Mouse (Mus musculus) kidney, embryonic 16.5 days (tissue): ENCODE data around the gene Susd4. TPM values are rescaled to one million over a fixed set of nuclear protein-coding genes. Genes with fewer than 3 reads are reported as not detected.

ENCODE experiments used
- ATAC-seq: fragments of 200-750 bp; cut with Nextera tagmentation; 2 replicates; pipeline ENCODE4 v1.8.0; 2017; ENCODE audit warnings: moderate TSS enrichment; ENCODE audit not compliant: low FRiP score, low TSS enrichment
- H3K27ac ChIP-seq: fragments of 300-500 bp; sonication (generic); 2 replicates; pipeline ENCODE4 v1.5.1; 2014; ENCODE audit warnings: low read length
- H3K27me3 ChIP-seq: fragments of 300-500 bp; sonication (generic); 2 replicates; pipeline ENCODE4 v1.6.1; 2014; ENCODE audit warnings: low read length, control low read depth, mixed read lengths; ENCODE audit not compliant: insufficient read depth
- H3K36me3 ChIP-seq: fragments of 300-500 bp; sonication (generic); 2 replicates; pipeline ENCODE4 v1.6.1; 2014; ENCODE audit warnings: low read length, control low read depth, mixed read lengths; ENCODE audit not compliant: insufficient read depth
- H3K4me1 ChIP-seq: fragments of 300-500 bp; sonication (generic); 2 replicates; pipeline ENCODE4 v1.6.1; 2014; ENCODE audit warnings: low read length, control low read depth, mixed read lengths; ENCODE audit not compliant: insufficient read depth
- H3K4me2 ChIP-seq: fragments of 300-500 bp; sonication (generic); replicated peaks from 2 replicates; pipeline ENCODE4 v1.6.1; 2014; ENCODE audit warnings: low read depth, low read length
- H3K4me3 ChIP-seq: fragments of 300-500 bp; sonication (generic); 2 replicates; pipeline ENCODE4 v1.5.1; 2014; ENCODE audit warnings: mild to moderate bottlenecking, low read length
- H3K9ac ChIP-seq: fragments of 300-500 bp; sonication (generic); replicated peaks from 2 replicates; pipeline ENCODE4 v1.6.1; 2014; ENCODE audit warnings: low read length
- H3K9me3 ChIP-seq: fragments of 300-500 bp; sonication (generic); 2 replicates; pipeline ENCODE4 v1.6.1; 2016; ENCODE audit warnings: low read length, control low read depth
- WGBS: fragments of 180-500 bp; shearing (Covaris S2); extraction: QIAGEN DNeasy Blood & Tissue Kit; methylation state at CpG from one replicate; pipeline ENCODE4 v1.1.7; 2014; 5-methylcytosine and 5-hydroxymethylcytosine counted together
- polyA plus RNA-seq: library from polyadenylated mRNA; unstranded; fragments of >200 nt; fragmentation: Nextera tagmentation; extraction: Ambion mirVana; gene quantifications from 2 replicates; pipeline ENCODE4 v1.2.1, GENCODE M21; 2015

The Susd4 gene
- polyA plus RNA-seq, 1 experiment from 2014 or later: 25.7 TPM

DNA sequence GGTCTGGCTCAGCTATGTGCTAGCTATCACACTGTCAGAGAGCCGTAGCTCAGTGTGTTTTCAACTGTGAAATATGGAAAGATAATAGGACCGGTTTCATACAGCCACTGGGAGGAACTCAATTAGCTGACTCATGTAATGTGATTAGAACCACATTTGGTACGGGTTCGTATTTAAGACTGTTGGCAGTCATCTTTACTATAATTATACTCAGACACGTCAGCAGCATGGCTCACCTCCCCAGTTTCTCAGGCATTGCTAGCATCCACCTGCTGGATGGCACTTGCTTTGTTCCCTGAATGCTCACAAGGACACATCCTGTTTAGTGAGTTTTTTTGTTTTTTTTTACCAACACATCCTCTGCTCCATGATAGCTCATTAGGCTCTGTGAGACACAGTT lies 138.4 kb downstream of the Susd4 start:
- H3K4me1 ChIP-seq: no peaks in the 10 kb centered on the region
- H3K9ac ChIP-seq: no peak overlapping the region
- no peak overlapping the region for H3K4me3 ChIP-seq
- 68% methylated on average over 5 of the region's 5 CpGs for WGBS
- no peaks in the 10 kb centered on the region for H3K9me3 ChIP-seq
- H3K36me3 ChIP-seq: no peaks in the 10 kb centered on the region
- ATAC-seq: no peak
- no peak overlapping the region for H3K4me2 ChIP-seq
- H3K27ac ChIP-seq: no peak overlapping the region
- no peaks in the 10 kb centered on the region for H3K27me3 ChIP-seq

DNA sequence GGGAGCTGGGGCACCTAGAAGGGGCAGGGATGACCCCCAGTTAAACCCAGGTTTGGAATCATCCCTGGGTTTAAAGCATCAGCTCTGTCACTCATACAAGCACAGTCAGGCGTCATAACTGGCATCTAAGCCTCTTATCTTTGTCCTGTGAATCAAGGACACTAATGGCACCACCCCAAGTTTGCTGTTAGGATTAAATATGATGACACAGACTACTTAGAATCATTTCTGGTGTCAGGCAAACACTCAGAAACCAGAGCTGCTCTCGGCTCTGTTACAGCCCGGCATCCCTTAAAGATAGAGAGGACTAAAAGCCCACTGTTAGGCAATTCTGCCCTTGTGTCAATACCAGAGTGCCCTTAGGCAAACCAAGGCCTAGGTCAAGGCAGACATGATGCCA lies 139.2 kb downstream of the Susd4 start:
- H3K9ac ChIP-seq: no peak overlapping the region
- peaks cover 7% of the 10 kb centered on the region for H3K4me1 ChIP-seq
- ATAC-seq: no peak
- no peak overlapping the region for H3K27ac ChIP-seq
- no peaks in the 10 kb centered on the region for H3K36me3 ChIP-seq
- no peaks in the 10 kb centered on the region for H3K27me3 ChIP-seq
- no peaks in the 10 kb centered on the region for H3K9me3 ChIP-seq
- H3K4me2 ChIP-seq: no peak overlapping the region
- no peak overlapping the region for H3K4me3 ChIP-seq
- 88% methylated on average over 3 of the region's 3 CpGs for WGBS

GRCm38 (mm10) chr1:182905669-182906068 lies 142.0 kb downstream of the Susd4 start:
- WGBS: 68% methylated on average over 3 of the region's 3 CpGs
- no peak overlapping the region for H3K9ac ChIP-seq
- no peaks in the 10 kb centered on the region for H3K9me3 ChIP-seq

GRCm38 (mm10) chr1:182908050-182909036 lies 144.7 kb downstream of the Susd4 start:
- Histone ChIP-seq H3K4me2 (peak overlapping the region; percentile 37), H3K27ac (peak overlapping the region; percentile 64), H3K9me3 (peaks cover 3% of the 10 kb centered on the region; the same call in 1 of the 2 replicates), H3K36me3 (no peaks in the 10 kb centered on the region), H3K27me3 (no peaks in the 10 kb centered on the region), H3K9ac (no peak overlapping the region), H3K4me3 (no peak overlapping the region), H3K4me1 (peaks cover 25% of the 10 kb centered on the region)
- peak; percentile 93 for ATAC-seq
- WGBS: 9% methylated on average over 14 of the region's 14 CpGs

More at GRCm38 (mm10) chr1:182905669-182906068, 142.0 kb downstream of the Susd4 start:
- Histone ChIP-seq H3K27me3 (no peaks in the 10 kb centered on the region), H3K4me1 (peaks cover 25% of the 10 kb centered on the region), H3K4me2 (no peak overlapping the region), H3K4me3 (no peak overlapping the region), H3K27ac (no peak overlapping the region), H3K36me3 (no peaks in the 10 kb centered on the region)
- ATAC-seq: no peak

DNA sequence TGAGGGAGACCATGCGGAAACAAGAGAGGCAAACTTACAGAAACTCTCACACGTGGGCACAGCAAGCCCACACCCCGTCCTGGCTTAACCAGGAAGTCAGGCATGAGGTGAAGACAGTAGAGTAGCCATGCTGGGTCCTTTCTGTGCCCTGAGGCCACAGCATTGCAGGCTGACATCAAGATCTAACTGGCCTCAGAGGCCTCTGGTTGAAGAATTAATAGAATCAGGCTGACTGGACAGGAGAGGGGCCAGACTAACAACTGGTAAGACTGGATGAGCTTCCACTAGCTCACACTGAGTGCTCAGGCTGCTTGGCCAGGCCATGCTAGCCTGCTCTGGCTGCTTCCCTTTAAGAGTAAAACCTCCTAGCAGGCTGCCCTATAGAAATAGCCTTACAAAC lies 145.4 kb downstream of the Susd4 start:
- no peak; the same call in 1 of the 2 replicates for ATAC-seq
- H3K4me2 ChIP-seq: no peak overlapping the region
- H3K4me1 ChIP-seq: peaks cover 25% of the 10 kb centered on the region
- no peak overlapping the region for H3K4me3 ChIP-seq
- H3K36me3 ChIP-seq: no peaks in the 10 kb centered on the region
- no peak overlapping the region for H3K9ac ChIP-seq
- H3K9me3 ChIP-seq: peaks cover 3% of the 10 kb centered on the region; the same call in 1 of the 2 replicates
- 54% methylated on average over 3 of the region's 3 CpGs for WGBS
- no peaks in the 10 kb centered on the region for H3K27me3 ChIP-seq
- H3K27ac ChIP-seq: peak overlapping the region; percentile 64

DNA sequence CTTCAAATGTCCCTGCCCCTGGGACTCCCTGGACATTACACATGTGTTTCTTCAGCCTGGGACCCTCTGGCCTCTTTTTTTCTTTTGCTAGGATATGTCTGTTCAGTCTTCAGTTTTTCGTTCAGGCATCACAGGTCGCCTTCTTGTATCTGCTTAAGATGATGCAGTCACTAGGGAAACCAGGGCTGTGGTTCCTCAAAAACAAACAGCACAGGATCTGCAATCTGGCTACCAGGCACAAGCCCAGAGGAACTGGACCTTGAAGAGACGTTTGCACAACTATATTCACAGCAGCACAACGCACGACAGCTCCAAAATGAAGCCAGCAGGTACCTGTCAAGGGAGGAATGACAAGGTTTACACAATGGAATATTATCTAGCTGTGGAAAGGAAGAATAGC lies 145.9 kb downstream of the Susd4 start:
- Histone ChIP-seq H3K36me3 (no peaks in the 10 kb centered on the region), H3K9me3 (peaks cover 3% of the 10 kb centered on the region; the same call in 1 of the 2 replicates), H3K4me2 (no peak overlapping the region), H3K4me3 (no peak overlapping the region), H3K9ac (no peak overlapping the region), H3K4me1 (peaks cover 29% of the 10 kb centered on the region), H3K27ac (no peak overlapping the region), H3K27me3 (no peaks in the 10 kb centered on the region)
- 76% methylated on average over 5 of the region's 5 CpGs for WGBS
- no peak for ATAC-seq

GRCm38 (mm10) chr1:182912591-182912990 lies 148.9 kb downstream of the Susd4 start:
- H3K9me3 ChIP-seq: peaks cover 3% of the 10 kb centered on the region; the same call in 1 of the 2 replicates
- no peaks in the 10 kb centered on the region for H3K27me3 ChIP-seq
- H3K4me2 ChIP-seq: no peak overlapping the region
- H3K4me3 ChIP-seq: no peak overlapping the region
- 71% methylated on average over 2 of the region's 2 CpGs for WGBS
- peaks cover 25% of the 10 kb centered on the region for H3K4me1 ChIP-seq
- no peak overlapping the region for H3K9ac ChIP-seq
- no peak overlapping the region for H3K27ac ChIP-seq
- no peaks in the 10 kb centered on the region for H3K36me3 ChIP-seq
- no peak for ATAC-seq

DNA sequence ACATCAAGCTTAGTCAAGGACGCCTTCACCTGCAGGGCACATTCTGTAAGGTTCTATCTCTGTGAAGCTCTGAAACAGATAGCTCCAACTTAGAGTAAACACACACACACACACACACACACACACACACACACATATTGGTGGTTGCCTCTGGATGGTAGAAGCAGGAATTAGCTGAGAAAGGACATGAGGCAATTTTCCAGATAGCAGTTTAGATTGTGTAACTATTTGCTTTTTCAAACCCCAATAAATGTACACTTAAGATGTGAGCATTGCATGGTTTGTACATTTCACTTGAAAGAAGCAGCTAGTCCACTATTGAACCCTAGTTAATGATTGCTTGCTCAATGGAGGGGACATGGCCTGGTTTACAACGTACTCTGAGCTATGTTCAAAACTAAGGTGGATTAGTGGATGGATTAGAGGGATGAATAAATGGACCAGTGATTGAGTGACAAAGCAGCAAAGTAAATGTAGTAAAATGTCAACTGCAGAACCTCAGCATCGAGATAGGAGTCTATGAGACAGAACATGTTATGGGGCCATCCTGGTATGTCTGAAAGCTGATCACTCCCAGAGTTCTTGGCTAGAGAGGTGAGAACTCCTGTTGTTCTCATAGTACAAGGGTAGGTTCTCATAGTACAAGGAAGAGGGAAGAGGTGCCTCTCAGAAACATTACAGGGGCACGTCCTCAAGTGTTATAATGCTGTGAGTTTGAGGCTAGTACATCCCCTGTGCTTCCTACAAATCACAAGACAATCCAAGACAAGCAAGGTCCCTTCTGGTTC lies 150.7 kb downstream of the Susd4 start:
- H3K27ac ChIP-seq: peak overlapping the region; percentile 48; the same call in 1 of the 2 replicates
- WGBS: 72% methylated on average over 4 of the region's 4 CpGs
- no peak for ATAC-seq

DNA sequence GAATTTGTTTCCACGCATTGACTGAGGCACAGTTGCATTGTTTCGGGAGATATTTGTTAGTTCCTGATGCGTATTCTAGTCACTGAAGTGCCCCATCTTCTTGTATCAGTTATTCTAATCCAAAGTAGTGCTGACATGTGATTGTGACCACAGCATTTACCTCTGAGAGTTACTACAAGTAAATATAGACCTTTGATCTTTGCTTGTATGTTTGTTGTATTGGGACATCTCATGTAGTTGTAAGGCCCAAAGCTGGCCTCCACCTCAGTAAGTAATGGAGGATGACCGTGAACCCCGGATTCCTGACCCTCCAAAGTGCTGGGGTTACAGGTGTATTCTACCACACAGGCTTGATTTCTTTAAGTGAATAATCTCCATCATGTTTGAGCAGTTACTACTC lies 152.5 kb downstream of the Susd4 start:
- 92% methylated on average over 5 of the region's 5 CpGs for WGBS
- no peak for ATAC-seq
- no peak overlapping the region for H3K4me3 ChIP-seq

More for the DNA sequence above, 150.7 kb downstream of the Susd4 start:
- H3K4me2 ChIP-seq: no peak overlapping the region
- no peak overlapping the region for H3K9ac ChIP-seq
- no peaks in the 10 kb centered on the region for H3K27me3 ChIP-seq
- peaks cover 8% of the 10 kb centered on the region for H3K4me1 ChIP-seq
- no peaks in the 10 kb centered on the region for H3K36me3 ChIP-seq
- peaks cover 3% of the 10 kb centered on the region; the same call in 1 of the 2 replicates for H3K9me3 ChIP-seq
- no peak overlapping the region for H3K4me3 ChIP-seq

More for the DNA sequence above, 152.5 kb downstream of the Susd4 start:
- H3K4me1 ChIP-seq: peaks cover 4% of the 10 kb centered on the region; the same call in 1 of the 2 replicates
- H3K4me2 ChIP-seq: no peak overlapping the region
- no peaks in the 10 kb centered on the region for H3K36me3 ChIP-seq
- H3K27me3 ChIP-seq: no peaks in the 10 kb centered on the region
- H3K27ac ChIP-seq: no peak overlapping the region
- H3K9ac ChIP-seq: no peak overlapping the region
- peaks cover 3% of the 10 kb centered on the region; the same call in 1 of the 2 replicates for H3K9me3 ChIP-seq
